Mouse (Mus musculus) left cerebral cortex, postnatal 25 days (tissue): ENCODE data around the gene 4921524J17Rik. TPM values are rescaled to one million over a fixed set of nuclear protein-coding genes. Genes with fewer than 3 reads are reported as not detected.

ENCODE experiments used
- DNase-seq, 2 experiments: peaks; one replicate each; pipeline ENCODE4 v3.0.0; 2022; ENCODE audit warnings: low spot score in 2 of 2, mixed read lengths in 1 of 2
- intact Hi-C: fragments of 180-260 bp; cut with DNase I; formaldehyde crosslinking; loops from one replicate; pipeline ENCODE4 v1.15.1; 2025
- total RNA-seq, 2 experiments: library from RNA; stranded (reverse); gene quantifications; 2 replicates each; pipeline ENCODE4 v1.2.3; 2021

The 4921524J17Rik gene
- total RNA-seq, 2 experiments from 2014 or later, result 12.9 to 13.8 TPM

GRCm38 (mm10) chr8:85445936-85446685, 13.5 kb upstream of the 4921524J17Rik start:
- intact Hi-C loops, result no loop called here
- DNase-seq, result no peak

GRCm38 (mm10) chr8:85444092-85444491, 11.5 kb upstream of the 4921524J17Rik start:
- intact Hi-C loops, result no loop called here
- no peak for DNase-seq

- intact Hi-C loops, result no loop called here
- no peak for DNase-seq
Measured at GRCm38 (mm10) chr8:85441564-85441963, 8.9 kb upstream of the 4921524J17Rik start.

- DNase-seq, result no peak
- intact Hi-C loops, result no loop called here
Measured at GRCm38 (mm10) chr8:85435736-85436135, 3.1 kb upstream of the 4921524J17Rik start.

- intact Hi-C loops, result no loop called here
- no peak for DNase-seq
Measured at GRCm38 (mm10) chr8:85434817-85435216, 2.2 kb upstream of the 4921524J17Rik start.

GRCm38 (mm10) chr8:85433017-85433393, 372 bp upstream of the 4921524J17Rik start:
- DNase-seq, result no peak
- intact Hi-C loops, result no loop called here

- intact Hi-C loops, result no loop called here
- DNase-seq, result no peak
Measured at GRCm38 (mm10) chr8:85431281-85432167, 1.1 kb downstream of the 4921524J17Rik start.

- no peak for DNase-seq
- intact Hi-C loops, result no loop called here
Measured at GRCm38 (mm10) chr8:85430801-85431200, 1.8 kb downstream of the 4921524J17Rik start.

GRCm38 (mm10) chr8:85429219-85429618, 3.4 kb downstream of the 4921524J17Rik start:
- intact Hi-C loops, result no loop called here

GRCm38 (mm10) chr8:85427026-85427425, 5.6 kb downstream of the 4921524J17Rik start:
- intact Hi-C loops, result no loop called here
- DNase-seq, result no peak

More at GRCm38 (mm10) chr8:85429219-85429618, 3.4 kb downstream of the 4921524J17Rik start:
- peak in 1 of 2 experiments; percentile 29 for DNase-seq

GRCm38 (mm10) chr8:85421329-85421728, 11.3 kb downstream of the 4921524J17Rik start:
- DNase-seq, result no peak
- intact Hi-C loops, result no loop called here

GRCm38 (mm10) chr8:85408526-85408925, 24.1 kb downstream of the 4921524J17Rik start:
- no peak for DNase-seq
- intact Hi-C loops, result no loop called here

GRCm38 (mm10) chr8:85408053-85408505, 24.6 kb downstream of the 4921524J17Rik start:
- intact Hi-C loops, result no loop called here
- peak; percentile 42 to 65 for DNase-seq

- intact Hi-C loops, result no loop called here
Measured at GRCm38 (mm10) chr8:85405961-85406360, 26.7 kb downstream of the 4921524J17Rik start.

GRCm38 (mm10) chr8:85405418-85405817, 27.2 kb downstream of the 4921524J17Rik start:
- DNase-seq, result no peak
- intact Hi-C loops, result no loop called here

More at GRCm38 (mm10) chr8:85405961-85406360, 26.7 kb downstream of the 4921524J17Rik start:
- DNase-seq, result no peak

- intact Hi-C loops, result loop anchor here (5.0 kb wide), 1 partner anchor 86 kb away; no protein-coding TSS in a partner anchor
- DNase-seq, result no peak
Measured at GRCm38 (mm10) chr8:85398548-85398947, 34.1 kb downstream of the 4921524J17Rik start.

GRCm38 (mm10) chr8:85397508-85397907, 35.1 kb downstream of the 4921524J17Rik start:
- peak in 1 of 2 experiments; percentile 33 for DNase-seq
- intact Hi-C loops, result loop anchor here (5.0 kb wide), 1 partner anchor 85 kb away; no protein-coding TSS in a partner anchor

GRCm38 (mm10) chr8:85396432-85397079, 36.1 kb downstream of the 4921524J17Rik start:
- intact Hi-C loops, result loop anchor here (5.0 kb wide), 1 partner anchor 84 kb away; no protein-coding TSS in a partner anchor
- DNase-seq, result no peak

GRCm38 (mm10) chr8:85395681-85396431, 36.8 kb downstream of the 4921524J17Rik start:
- DNase-seq, result no peak
- intact Hi-C loops, result loop anchor here (5.0 kb wide), 1 partner anchor 84 kb away; no protein-coding TSS in a partner anchor
